Mouse (Mus musculus) neural tube, embryonic 14.5 days (tissue): Measurements from ENCODE around the gene Olfr109. TPM values are rescaled to one million over a fixed set of nuclear protein-coding genes. Genes with fewer than 3 reads are reported as not detected.

Experiments used
- ATAC-seq: fragments of 200-750 bp; cut with Nextera tagmentation; 2 replicates; pipeline ENCODE4 v1.8.0; 2017; ENCODE audit warnings: low read depth, mild to moderate bottlenecking, moderate TSS enrichment, moderate library complexity
- H3K27ac ChIP-seq: fragments of 300-500 bp; sonication (generic); 2 replicates; pipeline ENCODE4 v1.5.1; 2014; ENCODE audit warnings: low read depth, mild to moderate bottlenecking, control low read depth, low read length, moderate library complexity, mixed read lengths
- H3K27me3 ChIP-seq: fragments of 300-500 bp; sonication (generic); 2 replicates; pipeline ENCODE4 v1.6.1; 2014; ENCODE audit warnings: low read length; ENCODE audit not compliant: control insufficient read depth, insufficient read depth
- H3K36me3 ChIP-seq: fragments of 300-500 bp; sonication (generic); 2 replicates; pipeline ENCODE4 v1.6.1; 2014; ENCODE audit warnings: low read length, mixed read lengths; ENCODE audit not compliant: control insufficient read depth, insufficient read depth
- H3K4me1 ChIP-seq: fragments of 300-500 bp; sonication (generic); 2 replicates; pipeline ENCODE4 v1.6.1; 2014; ENCODE audit warnings: low read length; ENCODE audit not compliant: control insufficient read depth, insufficient read depth
- H3K4me2 ChIP-seq: fragments of 300-500 bp; sonication (generic); 2 replicates; pipeline ENCODE4 v1.6.1; 2014; ENCODE audit warnings: mild to moderate bottlenecking, low read depth, low read length, control low read depth
- H3K4me3 ChIP-seq: fragments of 300-500 bp; sonication (generic); 2 replicates; pipeline ENCODE4 v1.5.1; 2014; ENCODE audit warnings: low read depth, low read length, control low read depth, mixed read lengths
- H3K9ac ChIP-seq: fragments of 300-500 bp; sonication (generic); replicated peaks from 2 replicates; pipeline ENCODE4 v1.6.1; 2014; ENCODE audit warnings: low read depth, mild to moderate bottlenecking, control low read depth, low read length, mixed read lengths
- H3K9me3 ChIP-seq: fragments of 300-500 bp; sonication (generic); 2 replicates; pipeline ENCODE4 v1.6.1; 2016; ENCODE audit warnings: low read length; ENCODE audit not compliant: control insufficient read depth
- WGBS: fragments of 180-500 bp; shearing (Covaris S2); extraction: QIAGEN DNeasy Blood & Tissue Kit; methylation state at CpG from one replicate; pipeline ENCODE4 v1.1.7; 2014; 5-methylcytosine and 5-hydroxymethylcytosine counted together
- polyA plus RNA-seq: library from polyadenylated mRNA; unstranded; fragments of >200 nt; fragmentation: Nextera tagmentation; extraction: Ambion mirVana; gene quantifications from 2 replicates; pipeline ENCODE4 v1.2.1, GENCODE M21; 2014

The Olfr109 gene
- polyA plus RNA-seq, result not detected in 2 replicates

GRCm38 (mm10) chr17:37458616-37459015, at the start of gene Olfr109:
Gene Olfr109 (plus strand): TSS chr17:37458916.
- Histone ChIP-seq H3K27me3 (no peaks in the 10 kb centered on the region), H3K4me2 (no peak within 1 kb of the TSS), H3K9me3 (no peaks in the 10 kb centered on the region), H3K4me1 (no peaks in the 10 kb centered on the region), H3K9ac (no peak within 1 kb of the TSS), H3K36me3 (no peaks in the 10 kb centered on the region), H3K27ac (no peak within 1 kb of the TSS), H3K4me3 (no peak within 1 kb of the TSS)
- WGBS, result 100% methylated on average over 1 of the region's 1 CpGs
- no peak for ATAC-seq

GRCm38 (mm10) chr17:37413380-37413779, 45.3 kb upstream of the Olfr109 start:
- no peaks in the 10 kb centered on the region for H3K36me3 ChIP-seq
- no peaks in the 10 kb centered on the region for H3K9me3 ChIP-seq
- no peak overlapping the region for H3K4me3 ChIP-seq
- no peak overlapping the region for H3K4me2 ChIP-seq
- H3K27ac ChIP-seq, result no peak overlapping the region
- H3K27me3 ChIP-seq, result no peaks in the 10 kb centered on the region
- no peaks in the 10 kb centered on the region for H3K4me1 ChIP-seq
- no peak overlapping the region for H3K9ac ChIP-seq
- no peak for ATAC-seq

GRCm38 (mm10) chr17:37445180-37445579, 13.5 kb upstream of the Olfr109 start, which contains the start of gene Olfr108:
Gene Olfr108 (plus strand): TSS chr17:37445480.
- WGBS, result 67% methylated on average over 1 of the region's 1 CpGs
- H3K4me3 ChIP-seq, result no peak within 1 kb of the TSS
- H3K36me3 ChIP-seq, result no peaks in the 10 kb centered on the region
- no peak within 1 kb of the TSS for H3K27ac ChIP-seq
- no peaks in the 10 kb centered on the region for H3K9me3 ChIP-seq
- H3K4me1 ChIP-seq, result no peaks in the 10 kb centered on the region
- H3K4me2 ChIP-seq, result no peak within 1 kb of the TSS
- no peak within 1 kb of the TSS for H3K9ac ChIP-seq
- H3K27me3 ChIP-seq, result no peaks in the 10 kb centered on the region
- no peak for ATAC-seq

- Histone ChIP-seq H3K4me1 (no peaks in the 10 kb centered on the region), H3K27me3 (no peaks in the 10 kb centered on the region), H3K9ac (no peak within 1 kb of the TSS), H3K27ac (no peak within 1 kb of the TSS), H3K36me3 (no peaks in the 10 kb centered on the region), H3K4me2 (no peak within 1 kb of the TSS), H3K9me3 (no peaks in the 10 kb centered on the region), H3K4me3 (no peak within 1 kb of the TSS)
- ATAC-seq, result no peak
- WGBS, result 81% methylated on average over 2 of the region's 2 CpGs
These were observed 24.7 kb downstream of the Olfr109 start, which contains the start of gene H2-M2 for GRCm38 (mm10) chr17:37483452-37483851. Gene H2-M2 (minus strand): TSS chr17:37483552.

GRCm38 (mm10) chr17:37491930-37492518, 33.3 kb downstream of the Olfr109 start, which contains the start of gene Olfr110:
Gene Olfr110 (plus strand): TSS chr17:37492468.
- Histone ChIP-seq H3K4me1 (no peaks in the 10 kb centered on the region), H3K4me2 (no peak within 1 kb of the TSS), H3K36me3 (no peaks in the 10 kb centered on the region), H3K9me3 (no peaks in the 10 kb centered on the region), H3K9ac (no peak within 1 kb of the TSS), H3K4me3 (no peak within 1 kb of the TSS), H3K27ac (no peak within 1 kb of the TSS), H3K27me3 (no peaks in the 10 kb centered on the region)
- no peak for ATAC-seq
- WGBS, result 60% methylated on average over 1 of the region's 1 CpGs

- no peak within 1 kb of the TSS for H3K27ac ChIP-seq
- WGBS, result 93% methylated on average over 4 of the region's 4 CpGs
- no peak within 1 kb of the TSS for H3K4me2 ChIP-seq
- H3K27me3 ChIP-seq, result no peaks in the 10 kb centered on the region
- H3K4me3 ChIP-seq, result no peak within 1 kb of the TSS
- no peak for ATAC-seq
- H3K9ac ChIP-seq, result no peak within 1 kb of the TSS
- no peaks in the 10 kb centered on the region for H3K9me3 ChIP-seq
- H3K4me1 ChIP-seq, result no peaks in the 10 kb centered on the region
- H3K36me3 ChIP-seq, result no peaks in the 10 kb centered on the region
These were observed 49.0 kb downstream of the Olfr109 start, which contains the start of gene Olfr111 for GRCm38 (mm10) chr17:37507730-37508129. Gene Olfr111 (plus strand): TSS chr17:37508030.

Other genes with a start within 250 kb of the Olfr109 start
- 0.05 TPM in 1 of 2 replicates, not detected in the other for gene Olfr95, start 245.8 kb upstream of the Olfr109 start, polyA plus RNA-seq
- gene Olfr96, start 238.8 kb upstream of the Olfr109 start, polyA plus RNA-seq, result not detected in 2 replicates
- not detected in 2 replicates for gene Olfr97, start 221.6 kb upstream of the Olfr109 start, polyA plus RNA-seq
- gene Olfr98, start 195.2 kb upstream of the Olfr109 start, polyA plus RNA-seq, result not detected in 2 replicates
- gene H2-M3, start 188.7 kb upstream of the Olfr109 start, polyA plus RNA-seq, result 0.42 and 0.91 TPM in 2 replicates
- gene Olfr99, start 175.5 kb upstream of the Olfr109 start, polyA plus RNA-seq, result not detected in 2 replicates
- gene Olfr101, start 154.6 kb upstream of the Olfr109 start, polyA plus RNA-seq, result not detected in 2 replicates
- not detected in 2 replicates for gene Olfr102, start 141.9 kb upstream of the Olfr109 start, polyA plus RNA-seq
- not detected in 2 replicates for gene Olfr103, start 119.2 kb upstream of the Olfr109 start, polyA plus RNA-seq
- not detected in 2 replicates for gene Olfr104-ps, start 99.3 kb upstream of the Olfr109 start, polyA plus RNA-seq
- not detected in 2 replicates for gene Olfr105-ps, start 79.9 kb upstream of the Olfr109 start, polyA plus RNA-seq
- not detected in 2 replicates for gene Olfr106-ps, start 68.5 kb upstream of the Olfr109 start, polyA plus RNA-seq
- not detected in 2 replicates for gene Olfr107, start 59.7 kb upstream of the Olfr109 start, polyA plus RNA-seq
- not detected in 2 replicates for gene Olfr108, start 13.4 kb upstream of the Olfr109 start, polyA plus RNA-seq
- not detected in 2 replicates for gene H2-M2, start 24.6 kb downstream of the Olfr109 start, polyA plus RNA-seq
- not detected in 2 replicates for gene Olfr110, start 33.6 kb downstream of the Olfr109 start, polyA plus RNA-seq
- not detected in 2 replicates for gene Olfr111, start 49.1 kb downstream of the Olfr109 start, polyA plus RNA-seq
- gene Olfr112, start 110.5 kb downstream of the Olfr109 start, polyA plus RNA-seq, result not detected in 2 replicates
- not detected in 2 replicates for gene Olfr113, start 118.7 kb downstream of the Olfr109 start, polyA plus RNA-seq
- not detected in 2 replicates for gene Olfr114, start 133.8 kb downstream of the Olfr109 start, polyA plus RNA-seq
- not detected in 2 replicates for gene Olfr115, start 168.2 kb downstream of the Olfr109 start, polyA plus RNA-seq
- not detected in 2 replicates for gene Olfr116, start 168.3 kb downstream of the Olfr109 start, polyA plus RNA-seq
- not detected in 2 replicates for gene Olfr117, start 204.9 kb downstream of the Olfr109 start, polyA plus RNA-seq
- gene Olfr118, start 208.1 kb downstream of the Olfr109 start, polyA plus RNA-seq, result not detected in 2 replicates
- gene Olfr119, start 237.6 kb downstream of the Olfr109 start, polyA plus RNA-seq, result not detected in 2 replicates